7 mouse cellular contexts compared by ENCODE assay signal in genomic region chr4:107879254-107880050, GRCm38 (mm10). TPM values are rescaled to one million over a fixed set of nuclear protein-coding genes. Genes with fewer than 3 reads are reported as not detected.
DNase-seq lines count a peak whose midpoint lies in the region; ATAC-seq lines count a peak whose summit lies in the region.

Gene Magoh (plus strand): TSS chr4:107879755.

- 2% methylated on average over 48 of the region's 48 CpGs for WGBS in intestine, embryonic 15.5 days
- WGBS in midbrain, embryonic 10.5 days = 4% methylated on average over 48 of the region's 48 CpGs

- peak within 1 kb of the TSS; percentile 85 for H3K9ac ChIP-seq in intestine, embryonic 15.5 days

- H3K9me3 ChIP-seq in intestine, embryonic 15.5 days = no peaks in the 10 kb centered on the region
- no peaks in the 10 kb centered on the region for H3K9me3 ChIP-seq in midbrain, embryonic 10.5 days (replicated peaks)

- H3K4me3 ChIP-seq in intestine, embryonic 15.5 days (replicated peaks) = peak within 1 kb of the TSS; percentile 82
- peak within 1 kb of the TSS; percentile 77 for H3K4me3 ChIP-seq in midbrain, embryonic 10.5 days

- intact Hi-C loops in gastrocnemius, postnatal 36 days (cut with DNase I) = no loop called here
- intact Hi-C loops in left cerebral cortex, postnatal 25 days (cut with DNase I) = loop anchor here (1.0 kb wide), 1 partner anchor 10 kb away; the partner anchor contains the start of gene 0610037L13Rik

- H3K4me2 ChIP-seq in intestine, embryonic 15.5 days (replicated peaks) = peak within 1 kb of the TSS; percentile 76

- peak; percentile 97 for DNase-seq in adrenal gland, adult 2 months
- DNase-seq in embryo, embryonic 11.5 days (ENCODE audit: low read depth, low spot score) = peak; percentile 95
- peak; percentile 93 to 95 for DNase-seq in gastrocnemius, postnatal 36 days
- peak; percentile 98 for DNase-seq in left cerebral cortex, postnatal 25 days (ENCODE audit: low spot score in 2 of 2)
- DNase-seq in midbrain, embryonic 10.5 days (ENCODE audit: low spot score) = peak; percentile 94
- peak; percentile 96 for DNase-seq in right cerebral cortex, postnatal 4 days

- peaks cover 6% of the 10 kb centered on the region; the same call in 1 of the 2 replicates for H3K4me1 ChIP-seq in intestine, embryonic 15.5 days (replicated peaks)
- peaks cover 20% of the 10 kb centered on the region for H3K4me1 ChIP-seq in midbrain, embryonic 10.5 days

- H3K36me3 ChIP-seq in intestine, embryonic 15.5 days = peaks cover 18% of the 10 kb centered on the region
- peaks cover 37% of the 10 kb centered on the region for H3K36me3 ChIP-seq in midbrain, embryonic 10.5 days

- peak within 1 kb of the TSS; percentile 68; the same call in 1 of the 2 replicates for H3K27ac ChIP-seq in intestine, embryonic 15.5 days
- peak within 1 kb of the TSS; percentile 86 for H3K27ac ChIP-seq in midbrain, embryonic 10.5 days (replicated peaks)

- ATAC-seq in intestine, embryonic 15.5 days = peak; percentile 97

- H3K27me3 ChIP-seq in intestine, embryonic 15.5 days (replicated peaks) = no peaks in the 10 kb centered on the region
- no peaks in the 10 kb centered on the region for H3K27me3 ChIP-seq in midbrain, embryonic 10.5 days (ENCODE audit: low read depth, poor library complexity, severe bottlenecking)

RNA-seq across cellular contexts. Expression of gene Magoh, which starts in this region (rescaled TPM):
- total RNA-seq in adrenal gland, adult 2 months (2021) = 10 to 100 TPM; 70.2 to 77.2 TPM
- polyA plus RNA-seq in adrenal gland, adult 2 months (2012; rRNA removed) = 15.2 and 17.8 TPM in 2 replicates
- total RNA-seq in gastrocnemius, postnatal 36 days (2021) = 10 to 100 TPM; 22.6 to 22.8 TPM
- 160 and 194 TPM in 2 replicates for polyA plus RNA-seq in intestine, embryonic 15.5 days (2015; fragmentation: Nextera tagmentation; extraction: Ambion mirVana)
- 10 to 100 TPM; 36.1 to 38.8 TPM for total RNA-seq in left cerebral cortex, postnatal 25 days (2021)
- polyA plus RNA-seq in midbrain, embryonic 10.5 days (2016; fragmentation: Nextera tagmentation; extraction: Ambion mirVana) = 219 and 263 TPM in 2 replicates

Comparison
In these comparisons a context has a peak if more than half of its experiments do, and no peak if none do; other contexts are left out.
1. Peak in every context shown above with its lines: DNase-seq, ATAC-seq, H3K4me3 ChIP-seq and H3K27ac ChIP-seq.